Mouse (Mus musculus) testis, postnatal 14 days (tissue): ENCODE measurements around the gene Rhog.
"Not testable (repeated sequence)": the region's sequence is repeated elsewhere in the genome, so short reads cannot be mapped to it uniquely, and the experiment has no call there.

Experiments used
- DNase-seq: peaks from one replicate; pipeline ENCODE4 v3.0.0; 2021; ENCODE audit warnings: low spot score

The Rhog gene

DNA sequence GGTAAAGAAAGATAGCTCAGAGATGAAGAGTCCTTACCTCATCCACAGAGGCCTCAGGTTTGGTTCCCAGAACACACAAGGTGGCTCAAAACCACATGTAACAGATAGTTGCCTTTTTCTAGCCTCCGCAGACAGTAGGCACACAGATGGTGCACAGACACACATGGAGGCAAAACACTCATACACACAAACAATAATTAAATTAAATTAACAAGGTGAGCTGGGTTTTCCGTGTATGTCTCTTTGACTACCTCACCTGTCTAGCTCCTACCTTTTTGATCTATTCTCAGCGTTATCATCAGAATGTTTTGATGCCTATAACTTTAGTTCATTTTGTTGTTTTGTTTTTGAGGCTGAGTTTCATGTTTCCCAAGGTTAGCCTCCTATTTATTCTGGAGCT lies at the start of gene Rhog:
Gene Rhog (minus strand): TSS at position 101 of the 400 bp plus-strand sequence.
- DNase-seq = no peak

DNA sequence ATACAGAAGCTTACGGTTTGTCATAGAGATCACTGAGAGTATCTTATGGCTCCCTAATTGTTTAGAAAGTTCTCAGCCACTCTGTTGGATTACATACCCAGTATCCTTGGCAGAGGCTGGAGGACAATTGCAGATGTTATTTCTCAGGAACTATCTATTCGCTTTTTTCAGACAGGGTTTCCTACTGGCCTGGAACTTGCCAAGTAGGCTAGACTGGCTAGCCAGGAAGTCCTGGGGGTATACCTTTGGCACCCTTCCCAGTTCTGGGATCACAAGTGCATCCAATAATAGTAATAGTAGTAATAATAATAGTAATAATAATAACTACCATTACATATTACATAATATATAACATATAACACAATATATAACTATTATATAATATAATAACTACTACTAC lies 49.7 kb upstream of the Rhog start:
- no peak for DNase-seq

DNA sequence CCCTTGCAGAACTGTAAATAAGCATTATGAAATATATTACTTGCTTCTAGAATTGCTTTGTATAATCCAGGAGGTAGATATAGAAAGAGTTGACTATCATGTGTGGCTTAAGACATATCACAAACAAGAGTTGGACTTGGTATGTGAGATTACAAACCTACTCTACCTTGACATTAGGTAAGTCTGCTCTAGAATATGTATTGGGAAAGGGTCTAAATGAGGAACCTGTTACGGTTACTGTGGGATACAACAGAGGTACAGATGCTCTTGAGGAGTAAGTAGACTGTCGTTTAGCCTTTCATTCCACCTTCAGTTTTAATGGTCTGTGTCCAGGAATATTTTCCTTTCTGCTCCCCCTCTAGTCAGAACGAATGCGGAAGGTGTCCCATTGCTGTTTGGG lies 46.6 kb upstream of the Rhog start:
- no peak for DNase-seq

DNA sequence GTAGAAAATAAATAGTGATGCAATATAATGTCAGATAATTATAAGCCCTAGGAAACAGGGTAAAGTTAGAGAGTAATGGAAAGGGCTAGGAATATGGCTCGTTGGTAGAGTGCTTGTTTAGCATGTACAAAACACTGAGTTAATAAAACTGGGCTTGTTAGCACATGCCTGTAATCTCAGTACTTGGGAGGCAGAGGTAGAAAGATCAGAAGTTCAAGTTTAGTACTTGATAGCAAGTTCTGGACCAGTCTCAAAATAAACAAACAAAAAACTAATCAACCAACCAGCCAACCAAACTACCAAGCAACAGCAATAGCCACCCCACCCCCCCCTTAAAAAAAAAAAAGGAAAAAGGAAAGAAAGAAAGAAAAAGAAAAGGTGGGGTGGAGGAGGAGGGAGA lies 44.9 kb upstream of the Rhog start:
- no peak for DNase-seq

DNA sequence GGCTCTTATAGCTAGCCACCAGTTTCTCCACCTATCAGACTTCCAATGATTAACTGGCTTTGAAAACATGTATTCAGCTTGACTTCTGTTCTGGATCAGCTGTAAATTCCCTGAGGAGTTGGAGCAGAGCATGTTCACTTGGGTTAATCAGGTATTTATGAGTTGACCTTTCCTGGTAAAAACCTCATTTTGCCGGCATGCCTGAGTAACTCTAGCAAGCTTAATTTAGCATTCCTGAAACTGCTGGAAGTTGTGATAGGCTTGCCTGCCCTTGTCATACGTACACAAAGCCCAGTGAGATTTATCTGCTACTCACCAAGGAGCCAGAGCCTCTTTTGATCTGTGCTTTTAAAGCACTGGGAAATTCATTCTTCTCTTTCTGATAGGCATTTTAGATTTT lies 37.4 kb upstream of the Rhog start:
- DNase-seq = no peak

DNA sequence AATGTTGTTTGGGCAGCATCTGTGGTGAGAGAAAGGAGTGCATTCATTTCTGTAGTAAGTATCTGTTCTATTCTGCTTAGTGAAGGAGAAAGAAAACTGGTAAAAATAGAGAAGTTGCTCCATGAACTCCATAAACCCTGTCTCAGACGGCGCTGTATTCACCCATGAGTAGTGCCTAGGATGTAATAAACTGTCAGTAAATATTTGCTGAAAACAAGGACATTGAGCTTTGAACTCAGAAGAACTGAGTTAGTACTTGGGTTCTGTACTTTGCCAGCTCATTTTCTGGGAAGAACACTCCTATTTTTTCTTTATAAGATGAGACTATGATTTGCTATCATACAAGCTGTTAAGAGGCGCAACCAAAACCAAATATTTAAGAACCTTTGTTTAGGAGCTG lies 36.4 kb upstream of the Rhog start:
- no peak for DNase-seq

DNA sequence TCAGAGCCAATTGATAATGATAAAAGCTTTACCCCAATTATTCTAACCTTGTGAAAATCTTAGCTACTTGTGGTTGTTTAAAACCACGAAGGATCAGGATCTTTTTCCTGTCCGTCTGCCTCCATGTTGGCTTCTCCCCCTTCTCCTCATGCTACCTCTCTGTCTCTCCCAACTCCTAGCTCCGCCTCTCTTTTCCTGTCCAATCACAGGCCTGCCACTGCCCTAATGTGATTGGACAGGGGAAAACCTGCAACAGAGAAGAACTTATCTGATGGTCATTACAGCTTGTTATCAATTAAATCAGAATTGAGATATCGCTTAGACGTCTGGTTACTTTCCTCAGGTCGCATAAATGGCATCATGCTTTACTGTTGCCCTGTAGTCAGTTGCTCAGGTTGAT lies 33.6 kb upstream of the Rhog start:
- no peak for DNase-seq

DNA sequence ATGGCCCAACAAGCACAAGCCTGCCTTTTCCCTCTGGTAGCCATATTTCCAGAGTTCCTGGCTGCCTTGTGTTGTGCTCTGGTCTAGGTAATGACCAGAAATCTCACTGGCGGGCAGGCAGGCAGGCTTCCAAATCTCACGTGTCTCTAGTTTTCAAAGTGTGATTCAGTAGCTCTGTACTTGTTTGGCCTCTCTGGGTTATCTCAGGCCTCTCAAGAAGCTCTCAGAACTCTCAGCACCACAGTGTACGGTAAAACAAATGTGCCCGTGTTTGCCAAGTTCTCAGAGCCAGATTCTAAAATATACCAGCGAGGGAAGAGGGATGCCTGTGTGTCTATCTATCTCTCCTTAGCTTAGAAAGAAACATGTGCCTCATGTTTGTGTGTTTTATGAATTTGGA lies 26.4 kb upstream of the Rhog start:
- DNase-seq = peak; percentile 22

DNA sequence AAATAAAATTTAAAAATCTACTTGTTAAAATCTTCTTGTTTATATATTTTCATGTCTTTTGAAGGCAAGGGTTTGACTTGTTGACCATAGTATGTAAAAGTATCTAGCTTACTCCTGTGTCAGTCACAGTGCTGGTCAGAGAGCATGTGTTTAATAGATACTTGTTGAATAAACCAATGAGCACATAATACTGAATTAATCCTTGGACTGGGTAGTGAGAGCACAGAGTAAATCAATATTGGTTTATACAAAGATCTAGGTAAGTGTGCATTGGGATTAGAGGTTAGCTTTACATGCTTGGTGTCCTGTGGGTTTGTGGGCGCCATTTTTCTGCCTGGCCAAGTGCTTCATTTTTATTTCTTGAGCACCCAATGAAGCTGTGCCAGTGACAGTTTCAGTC lies 25.5 kb upstream of the Rhog start:
- no peak for DNase-seq

DNA sequence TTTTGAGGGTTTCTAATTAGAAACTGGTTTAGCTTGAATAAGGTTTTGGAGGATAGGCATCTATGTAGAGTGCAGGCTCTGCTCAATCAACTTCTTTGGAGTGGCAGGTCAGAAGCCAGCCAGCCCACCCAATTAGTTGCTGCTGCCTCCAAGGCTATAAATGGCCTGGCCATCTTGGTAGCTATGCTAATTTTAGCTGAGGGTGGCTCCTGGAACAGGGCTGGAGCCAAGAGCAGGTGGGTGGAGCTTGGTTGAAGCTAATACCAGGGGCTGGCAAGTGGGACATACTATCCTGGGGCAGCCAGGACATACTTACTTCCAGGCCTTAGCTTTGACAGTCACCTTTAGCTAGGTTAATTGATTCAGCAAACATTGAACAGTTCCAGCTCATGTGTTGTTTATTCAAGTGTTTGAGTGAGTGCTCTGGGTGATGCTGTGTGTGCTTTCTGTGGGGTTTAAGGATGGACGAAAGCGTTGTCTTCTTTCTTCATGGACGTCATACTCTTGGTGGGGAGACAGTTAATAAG lies 16.6 kb upstream of the Rhog start:
- DNase-seq = no peak

DNA sequence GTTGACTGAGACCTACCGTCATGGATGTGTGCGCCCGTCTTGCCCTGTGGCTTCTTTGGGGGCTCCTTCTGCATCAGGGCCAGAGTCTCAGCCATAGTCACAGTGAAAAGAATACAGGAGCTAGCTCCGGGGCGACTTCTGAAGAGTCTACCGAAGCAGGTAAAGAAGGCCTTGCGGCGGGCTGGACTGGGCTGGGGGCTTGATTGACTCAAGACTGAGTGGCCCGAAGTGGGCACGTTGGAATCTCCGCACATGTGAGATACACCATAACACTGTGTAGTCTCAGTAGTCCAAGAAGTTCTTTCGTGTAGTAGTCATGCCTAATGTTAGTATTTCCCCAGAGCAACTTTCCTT lies 12.5 kb upstream of the Rhog start:
- no peak for DNase-seq

DNA sequence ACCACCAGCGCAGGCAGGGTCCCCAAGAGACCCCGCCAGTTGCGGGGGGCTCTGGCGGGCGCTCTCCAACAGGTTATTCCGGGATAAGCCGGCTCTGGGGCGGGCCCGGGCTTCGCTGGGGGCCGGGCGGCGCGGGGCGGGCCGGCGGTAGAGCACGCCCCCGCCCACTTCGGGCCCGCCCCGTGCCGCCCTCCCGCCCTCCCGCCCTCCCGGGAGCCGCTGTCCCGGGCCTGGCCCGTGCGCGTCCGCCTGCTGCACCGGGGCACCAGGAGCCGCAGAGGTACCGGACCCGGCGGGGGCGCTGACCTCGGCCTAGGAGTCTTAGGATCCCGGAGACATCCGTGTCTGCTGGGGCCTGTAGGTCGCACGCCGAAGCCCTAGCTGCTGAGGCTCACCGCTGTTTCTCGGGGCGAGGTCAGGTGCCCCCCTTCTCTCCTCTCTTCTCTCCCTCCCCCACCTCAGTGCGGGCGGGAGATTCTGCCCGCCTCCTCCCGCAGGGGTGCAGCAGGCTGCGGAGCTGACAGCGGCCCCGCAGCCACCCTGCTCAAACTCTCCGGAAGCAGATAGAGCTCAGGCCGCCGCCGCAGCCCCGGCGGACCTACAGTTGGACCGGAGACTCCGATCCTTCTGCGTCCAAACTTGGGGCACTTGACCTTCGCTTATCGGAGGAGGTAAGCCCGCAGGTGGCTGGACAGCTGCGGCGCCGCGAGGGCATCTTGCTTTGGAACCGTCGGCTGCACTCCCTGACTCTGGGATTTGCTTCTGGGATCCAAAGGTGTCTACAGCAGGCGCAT lies 11.9 kb upstream of the Rhog start, which contains the start of gene Stim1:
Gene Stim1 (plus strand): TSS at position 206 of the 794 bp plus-strand sequence.
- DNase-seq = peak; percentile 77

DNA sequence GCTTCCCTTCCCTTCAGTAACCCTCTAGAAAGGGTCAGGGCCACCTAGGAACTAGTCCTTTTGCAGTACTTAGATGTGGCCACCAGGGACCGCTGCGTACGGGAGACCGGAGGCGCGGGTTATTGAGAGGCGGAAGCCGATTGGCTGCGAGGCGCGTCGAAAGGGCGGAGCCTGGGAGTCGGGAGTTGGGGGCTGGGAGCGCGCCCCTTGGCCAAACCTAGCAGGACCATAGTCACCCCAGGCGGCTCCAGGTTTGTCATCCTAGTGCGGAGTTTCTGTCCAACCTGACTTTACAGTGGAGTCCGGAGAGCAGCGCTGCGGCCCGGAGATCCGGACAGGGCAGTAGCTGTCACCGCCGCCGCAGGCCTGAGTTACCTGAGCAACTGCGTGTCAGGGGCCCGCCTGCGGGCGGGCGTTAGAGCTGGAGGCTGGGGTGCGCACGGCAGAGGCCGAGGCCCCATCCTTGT lies 11.3 kb upstream of the Rhog start:
- peak; percentile 95 for DNase-seq

DNA sequence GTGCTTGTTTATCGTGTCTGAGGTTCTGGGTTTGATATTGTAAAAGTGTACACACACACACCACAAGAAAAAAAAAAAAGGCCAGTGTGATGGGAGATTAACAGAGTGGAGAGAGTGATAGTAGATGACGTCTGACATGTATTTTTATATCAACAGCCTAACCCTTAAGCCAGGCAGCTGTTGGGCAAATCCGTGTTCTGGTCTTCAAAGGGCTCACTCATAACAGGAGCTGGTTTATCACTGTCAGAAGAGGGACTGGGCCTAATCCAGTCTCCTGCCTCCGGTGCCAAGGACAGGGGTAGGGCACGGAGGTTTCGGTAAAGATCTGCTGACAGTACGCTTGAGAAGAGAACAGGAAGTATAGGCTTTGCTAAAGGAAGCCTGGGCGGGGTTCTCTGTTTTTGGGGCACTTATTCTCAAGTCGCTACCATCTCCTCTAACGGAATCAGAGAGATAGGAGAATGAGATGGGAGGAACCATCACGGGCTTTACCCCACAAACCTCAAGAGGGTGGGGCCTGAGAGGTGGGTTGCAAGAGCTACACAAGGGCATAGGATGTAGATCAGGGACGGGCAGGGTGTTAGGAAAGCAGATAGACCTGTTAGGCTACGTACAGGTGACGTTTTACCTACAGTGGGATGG lies 10.7 kb upstream of the Rhog start:
- no peak for DNase-seq

DNA sequence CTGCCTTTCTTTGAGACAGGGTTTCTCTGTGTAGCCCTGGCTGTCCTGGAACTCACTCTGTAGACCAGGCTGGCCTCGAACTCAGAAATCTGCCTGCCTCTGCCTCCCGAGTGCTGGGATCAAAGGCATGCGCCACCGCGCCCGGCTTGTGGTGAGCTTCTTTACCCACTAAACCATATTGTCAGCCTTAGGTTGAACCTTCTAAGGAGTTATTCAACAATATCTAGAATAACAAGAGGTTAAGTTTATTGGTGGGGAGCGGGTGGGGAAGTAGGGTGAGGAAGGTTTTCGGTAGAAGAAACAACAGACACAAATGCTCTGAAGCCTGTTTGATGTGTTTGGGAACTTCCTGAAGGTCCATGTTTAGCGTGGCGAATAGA lies 10.2 kb upstream of the Rhog start:
- DNase-seq = not testable (repeated sequence)

DNA sequence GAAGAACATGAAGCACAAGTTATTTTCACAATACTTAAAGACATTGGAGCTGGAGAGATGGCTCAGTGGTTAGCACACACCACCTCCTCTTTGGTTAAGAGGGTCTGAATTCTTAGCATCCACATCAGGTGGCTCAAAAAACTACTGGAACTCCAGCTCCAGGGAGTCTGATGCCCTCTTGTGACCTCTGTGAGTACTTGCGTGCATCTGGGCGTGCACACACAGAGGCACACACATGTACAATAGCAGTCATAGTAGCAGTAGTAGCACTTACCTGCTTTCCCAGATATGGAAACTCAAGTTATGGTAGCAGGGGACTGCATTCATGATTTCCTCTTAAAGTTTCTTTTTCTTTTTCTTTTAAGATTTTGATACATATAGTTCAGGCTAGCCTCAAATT lies 7.2 kb upstream of the Rhog start:
- DNase-seq = no peak

DNA sequence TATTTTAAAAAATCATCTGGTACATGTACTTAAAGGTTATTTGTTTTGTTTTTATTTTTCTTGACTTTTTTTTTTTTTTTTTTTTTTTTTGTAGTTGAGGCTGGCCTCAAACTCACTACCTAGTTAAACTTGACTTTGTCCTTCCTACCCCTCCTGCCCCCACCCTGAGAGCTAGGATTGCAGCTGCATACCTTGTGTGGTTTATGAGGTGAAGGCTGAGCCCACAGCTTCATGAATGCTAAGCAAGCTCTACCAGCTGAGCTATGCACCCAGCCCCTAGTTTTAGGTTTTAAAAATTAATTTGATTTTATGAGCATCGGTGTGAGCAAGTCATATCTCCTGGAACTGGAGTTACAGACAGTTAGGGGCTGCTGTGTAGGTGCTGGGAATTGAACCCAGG lies 4.7 kb upstream of the Rhog start:
- no peak for DNase-seq

DNA sequence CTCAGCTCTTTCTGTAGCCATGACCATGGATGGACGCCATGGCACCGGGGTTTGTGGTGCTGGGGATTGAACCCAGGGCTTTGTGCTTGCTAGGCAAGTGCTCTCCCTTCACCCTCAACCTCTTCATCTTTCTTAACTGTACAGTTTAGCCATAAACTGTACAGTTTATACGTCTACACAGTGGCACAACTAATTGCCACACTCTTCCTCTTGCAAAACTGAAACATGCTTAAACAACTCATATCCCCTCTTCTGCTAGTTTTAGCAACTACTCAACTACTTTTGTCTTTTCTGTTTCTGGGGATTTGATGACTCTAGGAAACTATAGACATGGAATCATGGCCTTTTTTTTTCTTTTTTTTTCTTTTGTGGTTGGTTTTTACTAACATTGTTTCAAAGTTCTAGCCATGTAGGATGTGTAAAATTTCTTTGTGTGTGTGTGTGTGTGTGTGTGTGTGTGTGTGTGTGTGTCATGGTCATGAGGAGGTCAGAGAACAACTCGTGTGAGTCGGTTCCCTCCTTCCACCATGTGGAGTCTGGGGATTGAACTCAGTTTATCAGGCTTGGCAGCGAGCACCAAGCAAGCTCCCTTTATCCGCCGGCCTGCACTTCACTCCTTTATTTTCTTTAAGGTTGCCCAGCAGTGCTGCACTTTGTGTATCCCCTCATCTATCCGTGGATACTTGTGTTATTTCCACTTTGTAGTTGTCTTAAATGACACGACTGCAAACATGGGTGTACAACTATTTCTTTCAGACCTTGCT lies 4.0 kb upstream of the Rhog start:
- no peak for DNase-seq

DNA sequence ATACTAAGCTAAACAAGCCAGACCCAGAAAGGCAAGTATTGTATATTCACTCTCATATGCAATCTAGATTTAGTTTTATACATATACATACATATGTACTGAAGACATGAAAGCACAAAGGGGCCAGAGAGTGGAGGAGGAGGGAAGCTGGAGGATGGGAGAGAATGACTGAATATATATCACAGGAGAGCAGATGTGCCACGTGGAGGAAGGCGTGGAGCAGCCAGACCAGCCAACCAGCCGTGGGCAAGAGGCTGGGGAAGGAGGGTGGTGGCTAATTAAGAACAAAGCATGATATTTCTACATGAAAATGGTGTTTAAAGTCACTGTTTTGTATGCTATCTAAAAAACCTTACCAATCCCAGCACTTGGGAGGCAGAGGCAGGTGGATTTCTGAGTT lies 2.9 kb upstream of the Rhog start:
- no peak for DNase-seq

DNA sequence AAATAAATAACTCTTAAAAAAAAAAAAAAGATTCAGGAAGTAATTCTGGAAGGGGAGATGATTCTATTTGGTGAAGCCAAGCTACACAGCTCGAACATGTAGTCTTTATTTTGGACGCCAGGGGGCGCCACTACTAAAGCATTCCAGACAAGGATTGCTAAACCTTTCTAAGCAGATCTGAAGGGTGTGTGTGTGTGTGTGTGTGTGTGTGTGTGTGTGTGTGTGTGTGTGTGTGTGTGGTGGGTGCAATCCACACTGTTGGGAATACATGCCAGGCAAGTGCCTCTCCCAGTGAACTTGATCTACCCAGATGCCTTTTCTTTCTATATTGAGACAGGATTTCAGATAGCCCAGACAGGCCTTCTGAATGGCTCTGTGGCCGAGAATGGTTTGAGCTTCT lies 2.3 kb upstream of the Rhog start:
- DNase-seq = peak; percentile 50

DNA sequence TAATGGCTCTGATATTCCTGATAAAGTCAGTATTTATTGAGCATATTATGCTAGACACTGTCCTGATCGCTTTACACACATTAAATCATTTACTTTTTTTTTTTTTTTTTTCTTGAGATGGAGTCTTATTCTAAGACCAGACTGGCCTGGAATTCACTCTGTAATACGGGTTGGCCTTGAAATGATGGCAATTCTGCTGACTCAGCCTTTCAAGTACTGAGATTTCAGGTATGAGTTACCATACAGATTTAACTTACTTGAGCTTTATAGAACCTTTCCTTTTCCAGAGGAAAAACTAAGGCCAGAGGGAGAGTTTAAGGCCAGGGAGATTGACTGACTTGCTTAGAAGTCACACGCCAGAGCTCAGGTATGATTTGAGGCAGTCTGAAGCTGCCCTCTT lies 782 bp upstream of the Rhog start:
- no peak for DNase-seq

DNA sequence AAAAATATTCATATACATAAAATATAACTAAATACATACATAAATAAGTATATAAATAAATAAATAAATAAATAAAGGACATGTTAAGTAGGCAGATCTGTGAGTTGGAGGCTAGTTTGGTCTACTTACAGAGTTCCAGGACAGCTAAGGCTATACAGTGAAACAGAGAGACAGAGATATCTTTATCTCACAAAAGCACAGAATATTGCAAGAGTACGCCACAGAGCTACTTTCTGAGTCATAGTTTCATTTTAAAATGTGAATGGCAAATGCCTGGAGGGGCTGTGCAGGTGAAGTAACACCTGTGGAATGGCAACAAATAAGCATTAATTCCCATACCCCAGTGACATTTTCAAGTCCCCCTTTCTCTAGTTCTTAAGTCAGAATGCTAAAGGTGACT lies 2.2 kb downstream of the Rhog start:
- DNase-seq = no peak
